In genomic region chr6:127288946-127289345, GRCm38 (mm10) we compare ENCODE assay signal across 19 mouse cellular contexts.
DNase-seq lines count a peak whose midpoint lies in the region; ATAC-seq lines count a peak whose summit lies in the region.
"Had no signal": no experiment of that assay in that cellular context is flagged by ENCODE, and none has a peak within 500 bp of the region (broad histone marks: within the 10 kb centered on the region; RNA-seq: fewer than 3 reads in every experiment).

No protein-coding gene starts in this region.

- no peak overlapping the region for H3K4me2 ChIP-seq in intestine, embryonic 15.5 days (replicated peaks)
- no peak overlapping the region for H3K4me2 ChIP-seq in midbrain, embryonic 16.5 days (ENCODE audit: low read length)
- H3K4me2 ChIP-seq: forebrain, embryonic 13.5 days; heart, embryonic 12.5 days; hindbrain, embryonic 13.5 days had no signal

- no peaks in the 10 kb centered on the region for H3K27me3 ChIP-seq in intestine, embryonic 15.5 days (replicated peaks)
- H3K27me3 ChIP-seq in midbrain, embryonic 16.5 days (ENCODE audit: control insufficient read depth, insufficient read depth, low read depth, low read length) = no peaks in the 10 kb centered on the region
- H3K27me3 ChIP-seq: forebrain, embryonic 13.5 days; hindbrain, embryonic 13.5 days had no signal

- no peak overlapping the region for H3K4me3 ChIP-seq in intestine, embryonic 15.5 days (replicated peaks)
- no peak overlapping the region for H3K4me3 ChIP-seq in midbrain, embryonic 16.5 days (ENCODE audit: low read depth, low read length)
- H3K4me3 ChIP-seq: embryonic facial prominence, embryonic 10.5 days; forebrain, embryonic 13.5 days; heart, embryonic 12.5 days; hindbrain, embryonic 13.5 days had no signal

- H3K9ac ChIP-seq in intestine, embryonic 15.5 days = no peak overlapping the region
- H3K9ac ChIP-seq in midbrain, embryonic 16.5 days (ENCODE audit: low read depth, low read length) = no peak overlapping the region
- H3K9ac ChIP-seq: forebrain, embryonic 13.5 days; forebrain, postnatal 0 days; heart, embryonic 12.5 days; hindbrain, embryonic 13.5 days had no signal

- peak; percentile 70 for ATAC-seq in intestine, embryonic 15.5 days
- peak; percentile 66; the same call in 1 of the 2 replicates for ATAC-seq in monocyte, adult 5-6 weeks (replicated peaks; ENCODE audit: insufficient number of reproducible peaks, low FRiP score, low TSS enrichment, poor library complexity, severe bottlenecking)
- no peak for ATAC-seq in midbrain, embryonic 16.5 days
- ATAC-seq: forebrain, embryonic 13.5 days; forebrain, postnatal 0 days; hindbrain, postnatal 0 days had no signal

- H3K27ac ChIP-seq in intestine, embryonic 15.5 days = no peak overlapping the region
- no peak overlapping the region for H3K27ac ChIP-seq in midbrain, embryonic 16.5 days (ENCODE audit: low read length)
- H3K27ac ChIP-seq: embryonic facial prominence, embryonic 10.5 days; forebrain, embryonic 13.5 days; hindbrain, embryonic 13.5 days; hindbrain, postnatal 0 days had no signal

- intact Hi-C loops in heart, postnatal 10 days (cut with DNase I) = no loop called here

- peaks cover 7% of the 10 kb centered on the region for H3K4me1 ChIP-seq in intestine, embryonic 15.5 days (replicated peaks)
- no peaks in the 10 kb centered on the region for H3K4me1 ChIP-seq in midbrain, embryonic 16.5 days (ENCODE audit: control insufficient read depth, insufficient read depth, low read length)
- H3K4me1 ChIP-seq: forebrain, embryonic 13.5 days; hindbrain, embryonic 13.5 days had no signal

- 82% methylated on average over 3 of the region's 3 CpGs for WGBS in intestine, embryonic 15.5 days
- 89% methylated on average over 3 of the region's 3 CpGs for WGBS in midbrain, embryonic 16.5 days

- H3K36me3 ChIP-seq in intestine, embryonic 15.5 days = no peaks in the 10 kb centered on the region
- no peaks in the 10 kb centered on the region for H3K36me3 ChIP-seq in midbrain, embryonic 16.5 days (ENCODE audit: control insufficient read depth, insufficient read depth, low read length)
- H3K36me3 ChIP-seq: embryonic facial prominence, embryonic 10.5 days; heart, embryonic 12.5 days; hindbrain, embryonic 13.5 days had no signal

- peak; percentile 55 to 60 for DNase-seq in spleen, postnatal 36 days (ENCODE audit: low spot score in 2 of 2)
- DNase-seq in spleen, adult 18-20 months = no peak
- no peak for DNase-seq in T-cell, adult 2 months (ENCODE audit: low spot score)
- no peak for DNase-seq in heart, postnatal 10 days
- DNase-seq: adrenal gland, adult 8-10 months; cerebellum, adult 18-20 months; cerebellum, adult 9-11 months; cerebellum, postnatal 36 days; forebrain, postnatal 0 days; gastrocnemius, postnatal 14 days; heart, postnatal 4 days had no signal

- H3K9me3 ChIP-seq in intestine, embryonic 15.5 days = no peaks in the 10 kb centered on the region
- no peaks in the 10 kb centered on the region for H3K9me3 ChIP-seq in midbrain, embryonic 16.5 days (replicated peaks; ENCODE audit: control insufficient read depth, low read length, poor library complexity, severe bottlenecking)
- H3K9me3 ChIP-seq: embryonic facial prominence, embryonic 10.5 days; forebrain, embryonic 13.5 days; heart, embryonic 12.5 days; hindbrain, embryonic 13.5 days had no signal

Comparison
In these comparisons a context has a peak if more than half of its experiments do, and no peak if none do; other contexts are left out.
1. DNase-seq: peak in spleen, postnatal 36 days (2 of 2); none in spleen, adult 18-20 months (0 of 2), T-cell, adult 2 months (single experiment) and heart, postnatal 10 days (0 of 2).